Mouse (Mus musculus): ENCODE results near the gene Nf1. TPM values are rescaled to one million over a fixed set of nuclear protein-coding genes. Genes with fewer than 3 reads are reported as not detected.

Nf1 gene
- polyA plus RNA-seq, 1 experiment from 2014 or later = 7.2 TPM

DNA sequence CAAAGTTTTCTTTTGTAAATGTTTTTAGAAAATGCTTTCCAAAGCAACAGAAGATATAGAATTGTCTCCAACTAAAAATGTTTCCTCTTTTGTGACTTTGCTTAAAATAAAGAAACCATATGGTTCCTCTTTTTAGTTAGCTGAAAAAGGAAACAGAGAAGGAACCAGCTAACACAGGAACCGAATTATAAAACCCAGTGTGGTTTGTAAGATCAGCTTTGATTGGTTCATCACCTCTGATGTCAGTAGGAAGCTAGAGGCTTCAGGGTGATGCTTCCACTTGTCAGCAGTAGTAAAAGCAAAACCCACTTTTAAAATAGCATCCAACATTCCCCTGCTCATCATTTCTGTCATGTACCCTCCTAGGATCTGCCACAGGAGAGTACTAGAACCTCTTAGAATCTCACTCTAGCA lies 180.4 kb downstream of the Nf1 start:
- Histone ChIP-seq H3K27ac (ENCODE audit: low read length) (no peak overlapping the region), H3K27me3 (replicated peaks; ENCODE audit: insufficient read depth, low read length) (no peaks in the 10 kb centered on the region), H3K4me2 (replicated peaks; ENCODE audit: low read depth, low read length) (no peak overlapping the region), H3K9me3 (ENCODE audit: low read length) (no peaks in the 10 kb centered on the region), H3K9ac (replicated peaks; ENCODE audit: low read depth) (no peak overlapping the region), H3K4me1 (ENCODE audit: insufficient read depth, low read depth, low read length) (no peaks in the 10 kb centered on the region), H3K4me3 (ENCODE audit: low read depth, low read length) (no peak overlapping the region), H3K36me3 (ENCODE audit: insufficient read depth, low read length) (no peaks in the 10 kb centered on the region)
- 69% methylated on average over 1 of the region's 1 CpGs for WGBS
- peak; percentile 53 for DNase-seq (ENCODE audit: low spot score)
- TF ChIP-seq EP300 (IDR thresholded peaks at IDR 0.05) = no peak
- TF ChIP-seq CTCF (IDR thresholded peaks at IDR 0.05) = no peak
- ATAC-seq = no peak

DNA sequence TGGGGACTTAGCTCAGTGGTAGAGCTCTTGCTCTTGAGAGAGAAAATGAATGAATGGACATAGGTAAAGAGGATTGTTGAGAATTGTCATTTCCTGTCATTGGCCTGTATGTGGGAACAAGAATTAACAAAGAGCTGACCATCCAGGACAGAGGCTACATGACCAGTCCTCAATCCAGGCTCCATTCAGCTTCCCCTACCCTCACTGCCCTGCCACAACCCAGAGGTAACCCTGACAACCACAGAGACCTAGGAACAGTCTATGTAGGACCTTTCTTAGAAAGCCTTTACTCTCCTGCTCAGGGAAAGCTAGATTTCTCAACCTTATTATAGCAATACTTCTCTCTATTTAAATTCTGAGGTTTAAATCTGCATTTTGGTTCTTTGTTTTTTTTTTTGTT lies 181.3 kb downstream of the Nf1 start:
- H3K36me3 ChIP-seq (ENCODE audit: insufficient read depth, low read length) = no peaks in the 10 kb centered on the region
- no peak overlapping the region for H3K4me3 ChIP-seq (ENCODE audit: low read depth, low read length)
- no peak overlapping the region for H3K27ac ChIP-seq (ENCODE audit: low read length)
- no peak for ATAC-seq
- no peak overlapping the region for H3K4me2 ChIP-seq (replicated peaks; ENCODE audit: low read depth, low read length)
- H3K9ac ChIP-seq (replicated peaks; ENCODE audit: low read depth) = no peak overlapping the region
- no peaks in the 10 kb centered on the region for H3K27me3 ChIP-seq (replicated peaks; ENCODE audit: insufficient read depth, low read length)
- TF ChIP-seq CTCF (IDR thresholded peaks at IDR 0.05) (no peak), EP300 (IDR thresholded peaks at IDR 0.05) (no peak)
- no peaks in the 10 kb centered on the region for H3K9me3 ChIP-seq (ENCODE audit: low read length)
- no peak for DNase-seq (ENCODE audit: low spot score)
- H3K4me1 ChIP-seq (ENCODE audit: insufficient read depth, low read depth, low read length) = no peaks in the 10 kb centered on the region

DNA sequence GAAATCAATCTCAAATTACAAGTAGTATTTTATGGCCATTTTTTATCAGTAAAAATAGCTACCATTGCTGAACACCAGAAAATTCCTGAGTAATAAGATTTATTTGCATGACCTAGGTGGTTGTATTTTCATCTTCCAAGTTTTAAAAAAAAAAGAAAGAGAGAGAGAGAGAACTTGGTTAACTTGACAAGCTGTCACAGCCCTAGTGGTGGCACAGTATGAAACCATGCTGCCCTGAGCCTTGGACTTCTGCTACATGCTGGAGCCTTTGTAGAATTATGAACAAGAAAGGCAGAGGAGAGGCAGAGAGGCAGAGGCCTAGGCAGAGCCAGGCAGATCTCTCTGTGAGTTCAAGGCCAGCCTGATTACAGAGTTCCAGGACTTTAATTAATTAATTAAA lies 182.4 kb downstream of the Nf1 start:
- H3K36me3 ChIP-seq (ENCODE audit: insufficient read depth, low read length) = no peaks in the 10 kb centered on the region
- DNase-seq (ENCODE audit: low spot score) = no peak
- no peaks in the 10 kb centered on the region for H3K9me3 ChIP-seq (ENCODE audit: low read length)
- no peak for ATAC-seq
- no peak overlapping the region for H3K9ac ChIP-seq (replicated peaks; ENCODE audit: low read depth)
- no peaks in the 10 kb centered on the region for H3K27me3 ChIP-seq (replicated peaks; ENCODE audit: insufficient read depth, low read length)
- H3K27ac ChIP-seq (ENCODE audit: low read length) = no peak overlapping the region
- no peak overlapping the region for H3K4me2 ChIP-seq (replicated peaks; ENCODE audit: low read depth, low read length)
- TF ChIP-seq CTCF (IDR thresholded peaks at IDR 0.05) (no peak), EP300 (IDR thresholded peaks at IDR 0.05) (no peak)
- no peak overlapping the region for H3K4me3 ChIP-seq (ENCODE audit: low read depth, low read length)
- H3K4me1 ChIP-seq (ENCODE audit: insufficient read depth, low read depth, low read length) = no peaks in the 10 kb centered on the region

DNA sequence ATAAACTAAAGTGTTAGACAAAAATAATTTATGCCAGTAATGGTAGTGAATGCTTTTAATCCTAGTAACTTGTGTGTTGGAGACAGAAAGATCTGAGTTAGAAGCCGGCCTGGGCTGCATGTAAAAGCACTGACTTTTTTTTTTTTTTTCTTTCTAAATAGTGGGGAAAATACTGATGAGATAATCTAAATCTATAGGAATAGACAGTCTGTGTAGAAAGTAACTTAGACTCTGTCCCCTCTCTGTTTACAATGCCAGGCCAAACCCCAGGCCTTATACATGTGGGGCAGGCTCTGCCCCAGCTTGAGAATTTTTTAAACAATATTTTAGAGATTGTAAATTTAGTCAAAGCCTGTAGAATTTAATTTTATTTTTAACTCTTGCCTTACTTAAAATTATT lies 183.5 kb downstream of the Nf1 start:
- Histone ChIP-seq H3K9ac (replicated peaks; ENCODE audit: low read depth) (no peak overlapping the region), H3K4me3 (ENCODE audit: low read depth, low read length) (no peak overlapping the region), H3K9me3 (ENCODE audit: low read length) (no peaks in the 10 kb centered on the region), H3K27me3 (replicated peaks; ENCODE audit: insufficient read depth, low read length) (no peaks in the 10 kb centered on the region), H3K36me3 (ENCODE audit: insufficient read depth, low read length) (no peaks in the 10 kb centered on the region), H3K4me2 (replicated peaks; ENCODE audit: low read depth, low read length) (no peak overlapping the region), H3K27ac (ENCODE audit: low read length) (no peak overlapping the region), H3K4me1 (ENCODE audit: insufficient read depth, low read depth, low read length) (no peaks in the 10 kb centered on the region)
- ATAC-seq (no peak), DNase-seq (ENCODE audit: low spot score) (no peak)
- TF ChIP-seq EP300 (IDR thresholded peaks at IDR 0.05) = no peak
- TF ChIP-seq CTCF (IDR thresholded peaks at IDR 0.05) = no peak
- WGBS = 61% methylated on average over 1 of the region's 1 CpGs

DNA sequence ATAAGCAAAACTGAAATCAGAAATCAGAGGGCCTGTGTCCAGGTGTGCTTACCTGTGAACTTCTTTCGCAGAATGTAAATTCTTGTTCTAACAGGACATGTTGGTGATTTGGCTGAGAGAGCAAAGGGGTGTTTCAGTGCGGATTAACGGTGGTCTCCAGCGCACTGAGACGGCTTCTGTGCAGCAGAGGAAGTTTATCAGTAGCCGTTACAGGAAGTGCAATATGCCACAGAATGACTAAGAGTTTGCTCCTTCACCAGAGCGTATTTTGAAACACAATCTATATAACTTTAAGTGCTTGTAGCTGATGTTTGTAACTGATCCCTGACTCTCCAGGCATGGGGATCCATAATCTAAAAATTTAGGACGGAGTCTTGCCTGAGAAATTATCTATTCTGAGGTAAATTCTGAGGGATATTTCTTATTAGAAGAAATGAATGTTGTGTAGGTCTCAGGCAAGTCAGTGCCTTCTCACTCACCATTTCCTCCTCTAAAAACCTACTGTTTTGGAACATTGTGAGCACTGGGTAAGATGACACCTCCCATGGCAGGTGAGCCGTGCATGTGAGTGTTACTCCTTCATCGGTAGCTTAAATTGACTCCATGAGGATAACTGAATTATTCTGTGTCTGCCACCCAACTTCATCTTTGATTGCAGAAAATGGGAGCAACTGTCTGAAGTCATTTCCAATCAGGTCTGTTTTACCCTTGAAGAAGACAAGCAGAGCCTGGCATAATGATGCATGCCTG lies 184.2 kb downstream of the Nf1 start, which contains the start of gene Evi2b:
Gene Evi2b, minus strand, starts transcription at position 203 of the 750 bp plus-strand sequence.
- no peak for TF ChIP-seq EP300 (IDR thresholded peaks at IDR 0.05)
- TF ChIP-seq CTCF (IDR thresholded peaks at IDR 0.05) = no peak
- no peaks in the 10 kb centered on the region for H3K27me3 ChIP-seq (replicated peaks; ENCODE audit: insufficient read depth, low read length)
- no peaks in the 10 kb centered on the region for H3K9me3 ChIP-seq (ENCODE audit: low read length)
- 56% methylated on average over 10 of the region's 10 CpGs for WGBS
- no peak within 1 kb of the TSS for H3K27ac ChIP-seq (ENCODE audit: low read length)
- no peak within 1 kb of the TSS for H3K4me2 ChIP-seq (replicated peaks; ENCODE audit: low read depth, low read length)
- DNase-seq (ENCODE audit: low spot score) (peak; percentile 17), ATAC-seq (no peak)
- no peak within 1 kb of the TSS for H3K4me3 ChIP-seq (ENCODE audit: low read depth, low read length)
- H3K9ac ChIP-seq (replicated peaks; ENCODE audit: low read depth) = no peak within 1 kb of the TSS
- no peaks in the 10 kb centered on the region for H3K36me3 ChIP-seq (ENCODE audit: insufficient read depth, low read length)
- H3K4me1 ChIP-seq (ENCODE audit: insufficient read depth, low read depth, low read length) = no peaks in the 10 kb centered on the region

DNA sequence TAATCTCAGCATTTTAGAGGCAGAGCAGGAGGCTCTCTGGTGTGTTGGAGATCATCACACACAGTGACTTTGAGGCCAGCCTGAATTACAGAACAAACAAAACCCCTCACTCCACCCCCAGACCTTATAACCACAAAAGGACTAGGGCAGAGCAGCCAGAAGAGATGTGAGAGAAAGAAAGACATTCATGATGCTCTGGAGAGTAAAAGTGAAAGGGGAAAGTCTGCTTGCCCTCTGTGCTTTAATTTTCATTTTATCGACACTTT lies 184.8 kb downstream of the Nf1 start:
- no peak for DNase-seq (ENCODE audit: low spot score)
- TF ChIP-seq EP300 (IDR thresholded peaks at IDR 0.05) (no peak), CTCF (IDR thresholded peaks at IDR 0.05) (no peak)
- H3K4me3 ChIP-seq (ENCODE audit: low read depth, low read length) = no peak overlapping the region
- no peaks in the 10 kb centered on the region for H3K27me3 ChIP-seq (replicated peaks; ENCODE audit: insufficient read depth, low read length)
- ATAC-seq = no peak
- H3K27ac ChIP-seq (ENCODE audit: low read length) = no peak overlapping the region
- no peaks in the 10 kb centered on the region for H3K36me3 ChIP-seq (ENCODE audit: insufficient read depth, low read length)
- H3K9me3 ChIP-seq (ENCODE audit: low read length) = no peaks in the 10 kb centered on the region
- WGBS = 61% methylated on average over 1 of the region's 1 CpGs
- H3K4me1 ChIP-seq (ENCODE audit: insufficient read depth, low read depth, low read length) = no peaks in the 10 kb centered on the region
- no peak overlapping the region for H3K4me2 ChIP-seq (replicated peaks; ENCODE audit: low read depth, low read length)
- H3K9ac ChIP-seq (replicated peaks; ENCODE audit: low read depth) = no peak overlapping the region

DNA sequence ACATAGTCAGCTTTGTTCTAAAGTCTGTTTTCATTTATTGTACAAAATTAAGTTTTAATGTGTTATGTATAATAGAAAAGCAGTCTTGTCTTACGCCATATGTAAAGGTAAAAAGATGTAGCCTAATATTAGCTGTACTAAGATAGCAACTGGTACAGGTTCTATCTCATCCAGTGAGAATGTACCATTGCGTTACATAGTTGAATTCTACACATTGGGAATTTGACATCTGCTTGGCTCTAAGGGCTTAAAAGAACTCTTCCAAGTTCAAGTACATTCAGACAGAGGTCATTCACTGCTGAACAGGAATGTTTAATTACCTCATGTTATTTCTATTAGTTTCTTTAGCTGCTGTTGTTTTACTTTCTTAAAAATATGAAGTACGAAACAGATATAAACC lies 187.1 kb downstream of the Nf1 start:
- H3K4me2 ChIP-seq (replicated peaks; ENCODE audit: low read depth, low read length) = no peak overlapping the region
- WGBS = 83% methylated on average over 3 of the region's 3 CpGs
- no peak overlapping the region for H3K27ac ChIP-seq (ENCODE audit: low read length)
- no peaks in the 10 kb centered on the region for H3K9me3 ChIP-seq (ENCODE audit: low read length)
- H3K9ac ChIP-seq (replicated peaks; ENCODE audit: low read depth) = no peak overlapping the region
- TF ChIP-seq EP300 (IDR thresholded peaks at IDR 0.05) (no peak), CTCF (IDR thresholded peaks at IDR 0.05) (no peak)
- no peak for DNase-seq (ENCODE audit: low spot score)
- ATAC-seq = no peak
- no peak overlapping the region for H3K4me3 ChIP-seq (ENCODE audit: low read depth, low read length)
- no peaks in the 10 kb centered on the region for H3K27me3 ChIP-seq (replicated peaks; ENCODE audit: insufficient read depth, low read length)
- no peaks in the 10 kb centered on the region for H3K4me1 ChIP-seq (ENCODE audit: insufficient read depth, low read depth, low read length)
- H3K36me3 ChIP-seq (ENCODE audit: insufficient read depth, low read length) = no peaks in the 10 kb centered on the region
